Mouse (Mus musculus) adrenal gland, postnatal 10 days (tissue): ENCODE results near the gene Gm13090. TPM values are rescaled to one million over a fixed set of nuclear protein-coding genes. Genes with fewer than 3 reads are reported as not detected.

ENCODE experiments used
- DNase-seq: peaks from one replicate; pipeline ENCODE4 v3.0.0; 2021; ENCODE audit warnings: mixed read lengths
- total RNA-seq, 2 experiments: library from RNA; stranded (reverse); gene quantifications; 2 replicates each; pipeline ENCODE4 v1.2.3; 2021

Gm13090 gene
- total RNA-seq, 2 experiments from 2014 or later: not detected

- DNase-seq: no peak
Observed at GRCm38 (mm10) chr4:151138586-151138985, 49.2 kb downstream of the Gm13090 start.

GRCm38 (mm10) chr4:151139053-151139840 is 49.9 kb downstream of the Gm13090 start:
- peak; percentile 85 for DNase-seq

GRCm38 (mm10) chr4:151140368-151140982 is 51.1 kb downstream of the Gm13090 start:
- DNase-seq: peak; percentile 40

Other genes with a start within 250 kb of the Gm13090 start
- 100 to 1,000 TPM in 1 of 2 experiments, 10 to 100 TPM in 1; 32.3 to 159 TPM for gene Errfi1, start 235.7 kb upstream of the Gm13090 start, total RNA-seq
- gene Park7, start 175.1 kb upstream of the Gm13090 start, total RNA-seq: 100 to 1,000 TPM; 242 to 261 TPM
- gene Tnfrsf9, start 175.0 kb upstream of the Gm13090 start, total RNA-seq: under 1 TPM; 0.57 to 0.73 TPM
- gene Uts2, start 92.5 kb upstream of the Gm13090 start, total RNA-seq: not detected
- 10 to 100 TPM; 25.6 to 39.7 TPM for gene Per3, start 44.9 kb upstream of the Gm13090 start, total RNA-seq
- 10 to 100 TPM; 87.4 to 91.7 TPM for gene Vamp3, start 31.6 kb upstream of the Gm13090 start, total RNA-seq